Mouse (Mus musculus): ENCODE measurements at regions not wholly inside any gene's neighbourhood (a gene's known extent, or its start where the extent isn't known, plus 50 kb on each side); places are given as distances from the start of the nearest gene placed in this dataset.

GRCm38 (mm10) chr2:159401421-159402100, 607.0 kb downstream of the Dhx35 start:
- Histone ChIP-seq H3K9me3 (ENCODE audit: control insufficient read depth, low read length) (no peaks in the 10 kb centered on the region), H3K9ac (ENCODE audit: low read depth, low read length) (no peak overlapping the region), H3K4me3 (ENCODE audit: low read depth, low read length) (no peak overlapping the region), H3K4me1 (ENCODE audit: control insufficient read depth, insufficient read depth, low read length) (peaks cover 4% of the 10 kb centered on the region; the same call in 1 of the 2 replicates), H3K4me2 (ENCODE audit: low read depth, low read length) (no peak overlapping the region), H3K27ac (replicated peaks; ENCODE audit: low read depth, low read length) (no peak overlapping the region), H3K27me3 (replicated peaks; ENCODE audit: control insufficient read depth, insufficient read depth, low read length) (no peaks in the 10 kb centered on the region; the same call in 1 of the 2 replicates), H3K36me3 (ENCODE audit: control insufficient read depth, insufficient read depth, low read length) (no peaks in the 10 kb centered on the region)
- DNase-seq (ENCODE audit: low spot score) (peak; percentile 76), ATAC-seq (ENCODE audit: low read depth) (no peak)
- 27% methylated on average over 9 of the region's 9 CpGs for WGBS

- H3K4me3 ChIP-seq (ENCODE audit: low read depth, low read length), result no peak overlapping the region
- WGBS, result 57% methylated on average over 1 of the region's 1 CpGs
- H3K4me1 ChIP-seq (ENCODE audit: control insufficient read depth, insufficient read depth, low read length), result peaks cover 4% of the 10 kb centered on the region; the same call in 1 of the 2 replicates
- DNase-seq (ENCODE audit: low spot score) (no peak), ATAC-seq (ENCODE audit: low read depth) (no peak)
- no peaks in the 10 kb centered on the region for H3K36me3 ChIP-seq (ENCODE audit: control insufficient read depth, insufficient read depth, low read length)
- no peak overlapping the region for H3K27ac ChIP-seq (replicated peaks; ENCODE audit: low read depth, low read length)
- no peak overlapping the region for H3K4me2 ChIP-seq (ENCODE audit: low read depth, low read length)
- 0 out of 2 replicates have a peak, but pooled peaks cover 3% of the 10 kb centered on the region for H3K9me3 ChIP-seq (ENCODE audit: control insufficient read depth, low read length)
- no peaks in the 10 kb centered on the region; the same call in 1 of the 2 replicates for H3K27me3 ChIP-seq (replicated peaks; ENCODE audit: control insufficient read depth, insufficient read depth, low read length)
- H3K9ac ChIP-seq (ENCODE audit: low read depth, low read length), result no peak overlapping the region
Measured at GRCm38 (mm10) chr2:159404940-159405339, 610.3 kb downstream of the Dhx35 start.

GRCm38 (mm10) chr2:159414599-159414998, 620.0 kb downstream of the Dhx35 start:
- no peak overlapping the region for H3K4me3 ChIP-seq (ENCODE audit: low read depth, low read length)
- H3K36me3 ChIP-seq (ENCODE audit: control insufficient read depth, insufficient read depth, low read length), result no peaks in the 10 kb centered on the region
- H3K27me3 ChIP-seq (replicated peaks; ENCODE audit: control insufficient read depth, insufficient read depth, low read length), result 0 out of 2 replicates have a peak, but pooled peaks cover 3% of the 10 kb centered on the region
- no peaks in the 10 kb centered on the region for H3K9me3 ChIP-seq (ENCODE audit: control insufficient read depth, low read length)
- WGBS, result 32% methylated on average over 1 of the region's 1 CpGs
- no peak for DNase-seq (ENCODE audit: low spot score)
- H3K4me1 ChIP-seq (ENCODE audit: control insufficient read depth, insufficient read depth, low read length), result no peaks in the 10 kb centered on the region
- no peak for ATAC-seq (ENCODE audit: low read depth)
- H3K4me2 ChIP-seq (ENCODE audit: low read depth, low read length), result no peak overlapping the region
- no peak overlapping the region for H3K9ac ChIP-seq (ENCODE audit: low read depth, low read length)
- H3K27ac ChIP-seq (replicated peaks; ENCODE audit: low read depth, low read length), result no peak overlapping the region

GRCm38 (mm10) chr2:159418371-159418940, 623.8 kb downstream of the Dhx35 start:
- Histone ChIP-seq H3K4me1 (ENCODE audit: control insufficient read depth, insufficient read depth, low read length) (no peaks in the 10 kb centered on the region), H3K9ac (ENCODE audit: low read depth, low read length) (no peak overlapping the region), H3K9me3 (ENCODE audit: control insufficient read depth, low read length) (no peaks in the 10 kb centered on the region), H3K4me3 (ENCODE audit: low read depth, low read length) (no peak overlapping the region), H3K27ac (replicated peaks; ENCODE audit: low read depth, low read length) (no peak overlapping the region), H3K36me3 (ENCODE audit: control insufficient read depth, insufficient read depth, low read length) (no peaks in the 10 kb centered on the region), H3K27me3 (replicated peaks; ENCODE audit: control insufficient read depth, insufficient read depth, low read length) (no peaks in the 10 kb centered on the region; the same call in 1 of the 2 replicates), H3K4me2 (ENCODE audit: low read depth, low read length) (no peak overlapping the region)
- DNase-seq (ENCODE audit: low spot score) (no peak), ATAC-seq (ENCODE audit: low read depth) (no peak)
- 59% methylated on average over 7 of the region's 7 CpGs for WGBS

- no peaks in the 10 kb centered on the region for H3K36me3 ChIP-seq (ENCODE audit: control insufficient read depth, insufficient read depth, low read length)
- no peaks in the 10 kb centered on the region for H3K9me3 ChIP-seq (ENCODE audit: control insufficient read depth, low read length)
- no peak overlapping the region for H3K4me2 ChIP-seq (ENCODE audit: low read depth, low read length)
- H3K27ac ChIP-seq (replicated peaks; ENCODE audit: low read depth, low read length), result no peak overlapping the region
- H3K4me3 ChIP-seq (ENCODE audit: low read depth, low read length), result no peak overlapping the region
- ATAC-seq (ENCODE audit: low read depth), result no peak
- 33% methylated on average over 7 of the region's 7 CpGs for WGBS
- no peaks in the 10 kb centered on the region for H3K4me1 ChIP-seq (ENCODE audit: control insufficient read depth, insufficient read depth, low read length)
- no peaks in the 10 kb centered on the region; the same call in 1 of the 2 replicates for H3K27me3 ChIP-seq (replicated peaks; ENCODE audit: control insufficient read depth, insufficient read depth, low read length)
- peak; percentile 36 for DNase-seq (ENCODE audit: low spot score)
- H3K9ac ChIP-seq (ENCODE audit: low read depth, low read length), result no peak overlapping the region
Measured at GRCm38 (mm10) chr2:159422281-159422937, 627.8 kb downstream of the Dhx35 start.

- DNase-seq (ENCODE audit: low spot score) (no peak), ATAC-seq (ENCODE audit: low read depth) (no peak)
- no peak overlapping the region for H3K9ac ChIP-seq (ENCODE audit: low read depth, low read length)
- no peak overlapping the region for H3K4me3 ChIP-seq (ENCODE audit: low read depth, low read length)
- H3K27ac ChIP-seq (replicated peaks; ENCODE audit: low read depth, low read length), result no peak overlapping the region
- no peaks in the 10 kb centered on the region for H3K36me3 ChIP-seq (ENCODE audit: control insufficient read depth, insufficient read depth, low read length)
- WGBS, result 26% methylated on average over 1 of the region's 1 CpGs
- no peaks in the 10 kb centered on the region; the same call in 1 of the 2 replicates for H3K27me3 ChIP-seq (replicated peaks; ENCODE audit: control insufficient read depth, insufficient read depth, low read length)
- H3K4me1 ChIP-seq (ENCODE audit: control insufficient read depth, insufficient read depth, low read length), result no peaks in the 10 kb centered on the region
- peaks cover 4% of the 10 kb centered on the region; the same call in 1 of the 2 replicates for H3K9me3 ChIP-seq (ENCODE audit: control insufficient read depth, low read length)
- no peak overlapping the region for H3K4me2 ChIP-seq (ENCODE audit: low read depth, low read length)
Measured at GRCm38 (mm10) chr2:159428201-159428600, 633.6 kb downstream of the Dhx35 start.

GRCm38 (mm10) chr2:159430577-159431329, 636.1 kb downstream of the Dhx35 start:
- Histone ChIP-seq H3K4me3 (ENCODE audit: low read depth, low read length) (no peak overlapping the region), H3K27ac (replicated peaks; ENCODE audit: low read depth, low read length) (no peak overlapping the region), H3K4me1 (ENCODE audit: control insufficient read depth, insufficient read depth, low read length) (no peaks in the 10 kb centered on the region), H3K4me2 (ENCODE audit: low read depth, low read length) (no peak overlapping the region), H3K27me3 (replicated peaks; ENCODE audit: control insufficient read depth, insufficient read depth, low read length) (no peaks in the 10 kb centered on the region; the same call in 1 of the 2 replicates), H3K9ac (ENCODE audit: low read depth, low read length) (no peak overlapping the region), H3K36me3 (ENCODE audit: control insufficient read depth, insufficient read depth, low read length) (no peaks in the 10 kb centered on the region), H3K9me3 (ENCODE audit: control insufficient read depth, low read length) (peaks cover 5% of the 10 kb centered on the region; the same call in 1 of the 2 replicates)
- DNase-seq (ENCODE audit: low spot score), result no peak
- WGBS, result 57% methylated on average over 5 of the region's 5 CpGs
- ATAC-seq (ENCODE audit: low read depth), result no peak

GRCm38 (mm10) chr2:159438961-159439360, 644.4 kb downstream of the Dhx35 start:
- 0 out of 2 replicates have a peak, but pooled peaks cover 5% of the 10 kb centered on the region for H3K27me3 ChIP-seq (replicated peaks; ENCODE audit: control insufficient read depth, insufficient read depth, low read length)
- no peaks in the 10 kb centered on the region for H3K4me1 ChIP-seq (ENCODE audit: control insufficient read depth, insufficient read depth, low read length)
- no peak overlapping the region for H3K4me3 ChIP-seq (ENCODE audit: low read depth, low read length)
- no peak overlapping the region for H3K4me2 ChIP-seq (ENCODE audit: low read depth, low read length)
- H3K36me3 ChIP-seq (ENCODE audit: control insufficient read depth, insufficient read depth, low read length), result no peaks in the 10 kb centered on the region
- H3K9me3 ChIP-seq (ENCODE audit: control insufficient read depth, low read length), result no peaks in the 10 kb centered on the region
- no peak for ATAC-seq (ENCODE audit: low read depth)
- no peak overlapping the region for H3K9ac ChIP-seq (ENCODE audit: low read depth, low read length)
- no peak for DNase-seq (ENCODE audit: low spot score)
- 75% methylated on average over 6 of the region's 6 CpGs for WGBS
- H3K27ac ChIP-seq (replicated peaks; ENCODE audit: low read depth, low read length), result no peak overlapping the region

Measured in embryonic facial prominence, embryonic 14.5 days (tissue).